In the genomic region with DNA sequence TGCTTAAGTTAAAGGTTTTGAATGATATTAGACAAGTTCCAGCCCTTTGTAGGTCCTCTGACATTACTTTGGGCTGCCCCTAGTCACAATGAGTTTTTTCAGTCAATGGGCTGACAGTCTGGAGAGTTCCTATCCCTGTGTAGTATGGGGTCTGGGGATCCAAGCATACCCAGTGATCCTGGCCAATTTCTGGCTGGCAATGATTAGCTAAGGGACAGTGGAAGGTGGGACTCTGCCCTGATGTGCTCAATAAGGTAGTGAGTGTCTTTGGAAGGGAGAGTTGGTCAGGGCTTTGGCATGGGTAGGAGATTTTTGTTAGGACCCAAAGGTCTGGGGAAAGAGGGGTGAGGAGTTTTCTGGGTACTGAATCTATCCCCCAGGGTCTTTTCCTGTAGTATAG, we compare ENCODE assay signal across 16 mouse cellular contexts. TPM values are rescaled to one million over a fixed set of nuclear protein-coding genes. Genes with fewer than 3 reads are reported as not detected.
DNase-seq lines count a peak whose midpoint lies in the region; ATAC-seq and TF ChIP-seq lines count a peak whose summit lies in the region.
"Had no signal": no experiment of that assay in that cellular context is flagged by ENCODE, and none has a peak within 500 bp of the region (broad histone marks: within the 10 kb centered on the region; RNA-seq: fewer than 3 reads in every experiment).

No protein-coding gene starts in this region.

- H3K27ac ChIP-seq in kidney, adult 2 months (ENCODE audit: insufficient read depth, low read depth, low read length): peak overlapping the region; percentile 88
- no peak overlapping the region for H3K27ac ChIP-seq in kidney, embryonic 14.5 days (ENCODE audit: low read depth, low read length)
- H3K27ac ChIP-seq in embryonic facial prominence, embryonic 10.5 days (replicated peaks): no peak overlapping the region
- H3K27ac ChIP-seq in hindbrain, embryonic 10.5 days: no peak overlapping the region
- H3K27ac ChIP-seq: gastrocnemius, adult 2 months; hindbrain, embryonic 15.5 days had no signal

- H3K4me3 ChIP-seq in kidney, adult 2 months (ENCODE audit: insufficient read depth, low read depth, low read length): no peak overlapping the region
- H3K4me3 ChIP-seq in kidney, embryonic 14.5 days (ENCODE audit: low read length): no peak overlapping the region
- H3K4me3 ChIP-seq in embryonic facial prominence, embryonic 10.5 days: no peak overlapping the region
- H3K4me3 ChIP-seq in hindbrain, embryonic 10.5 days: no peak overlapping the region
- H3K4me3 ChIP-seq: gastrocnemius, adult 2 months; heart, embryonic 12.5 days; hindbrain, embryonic 15.5 days had no signal

- H3K36me3 ChIP-seq in kidney, adult 2 months (ENCODE audit: control insufficient read depth, insufficient read depth, low read length): no peaks in the 10 kb centered on the region
- no peaks in the 10 kb centered on the region for H3K36me3 ChIP-seq in kidney, embryonic 14.5 days (ENCODE audit: control insufficient read depth, insufficient read depth, low read length)
- no peaks in the 10 kb centered on the region for H3K36me3 ChIP-seq in embryonic facial prominence, embryonic 10.5 days (replicated peaks)
- no peaks in the 10 kb centered on the region for H3K36me3 ChIP-seq in hindbrain, embryonic 10.5 days
- H3K36me3 ChIP-seq: heart, embryonic 12.5 days; hindbrain, embryonic 15.5 days had no signal

- no peaks in the 10 kb centered on the region for H3K9me3 ChIP-seq in kidney, embryonic 14.5 days (ENCODE audit: control insufficient read depth, low read length)
- H3K9me3 ChIP-seq in embryonic facial prominence, embryonic 10.5 days: no peaks in the 10 kb centered on the region
- H3K9me3 ChIP-seq in hindbrain, embryonic 10.5 days: no peaks in the 10 kb centered on the region
- H3K9me3 ChIP-seq: heart, embryonic 12.5 days; hindbrain, embryonic 15.5 days had no signal

- TF ChIP-seq POLR2A in kidney, adult 2 months (IDR thresholded peaks at IDR 0.05; ENCODE audit: low read depth, low read length): no peak

- peaks cover 8% of the 10 kb centered on the region; the same call in 1 of the 2 replicates for H3K4me1 ChIP-seq in kidney, adult 2 months (ENCODE audit: control insufficient read depth, insufficient read depth, low read length)
- no peaks in the 10 kb centered on the region for H3K4me1 ChIP-seq in kidney, embryonic 14.5 days (ENCODE audit: control insufficient read depth, insufficient read depth, low read length)
- no peaks in the 10 kb centered on the region for H3K4me1 ChIP-seq in embryonic facial prominence, embryonic 10.5 days
- no peaks in the 10 kb centered on the region for H3K4me1 ChIP-seq in hindbrain, embryonic 10.5 days (replicated peaks)
- H3K4me1 ChIP-seq: hindbrain, embryonic 15.5 days had no signal

- H3K4me2 ChIP-seq in kidney, embryonic 14.5 days (replicated peaks; ENCODE audit: low read depth, low read length): no peak overlapping the region
- H3K4me2 ChIP-seq: heart, embryonic 12.5 days; hindbrain, embryonic 15.5 days had no signal

- TF ChIP-seq CTCF in kidney, adult 2 months (conservative IDR thresholded peaks at IDR 0.05; ENCODE audit: insufficient read depth, insufficient read length, low read depth, low read length): no peak

- peak; percentile 93 for DNase-seq in kidney, adult 2 months
- DNase-seq in kidney, postnatal 10 days: peak; percentile 65
- no peak for DNase-seq in embryonic facial prominence, embryonic 10.5 days (ENCODE audit: low spot score)
- DNase-seq in cerebellum, postnatal 36 days: no peak
- no peak for DNase-seq in hindbrain, embryonic 10.5 days (ENCODE audit: low spot score)
- no peak for DNase-seq in adrenal gland, adult 2 months
- DNase-seq: adrenal gland, adult 8-10 months; adrenal gland, postnatal 36 days; cerebellum, adult 8-10 months; cerebellum, postnatal 14 days; gastrocnemius, adult 2 months; gastrocnemius, postnatal 25 days had no signal

- H3K9ac ChIP-seq in kidney, embryonic 14.5 days (ENCODE audit: low read depth, low read length): no peak overlapping the region
- H3K9ac ChIP-seq: heart, embryonic 12.5 days; hindbrain, embryonic 15.5 days had no signal

- peak; percentile 39; the same call in 1 of the 2 replicates for ATAC-seq in kidney, embryonic 14.5 days (ENCODE audit: low FRiP score, low TSS enrichment)
- ATAC-seq: forebrain, embryonic 14.5 days had no signal

- no peaks in the 10 kb centered on the region for H3K27me3 ChIP-seq in kidney, adult 2 months (replicated peaks; ENCODE audit: control insufficient read depth, insufficient read depth, low read length)
- no peaks in the 10 kb centered on the region for H3K27me3 ChIP-seq in kidney, embryonic 14.5 days (ENCODE audit: control insufficient read depth, insufficient read depth, low read length)
- peaks cover 6% of the 10 kb centered on the region for H3K27me3 ChIP-seq in embryonic facial prominence, embryonic 10.5 days (replicated peaks; ENCODE audit: low read depth, poor library complexity, severe bottlenecking)
- H3K27me3 ChIP-seq in hindbrain, embryonic 10.5 days (ENCODE audit: insufficient read depth, poor library complexity, severe bottlenecking): peaks cover 17% of the 10 kb centered on the region; the same call in 1 of the 2 replicates
- H3K27me3 ChIP-seq: hindbrain, embryonic 15.5 days had no signal

RNA-seq across cellular contexts. Expression of a gene that starts 10.7 kb away (rescaled TPM):
- polyA plus RNA-seq in kidney, adult 2 months (2012; rRNA removed): 15.2 and 16.0 TPM in 2 replicates
- 10.9 and 15.2 TPM in 2 replicates for polyA plus RNA-seq in kidney, embryonic 14.5 days (2014; fragmentation: Nextera tagmentation; extraction: Ambion mirVana)
- polyA plus RNA-seq in embryonic facial prominence, embryonic 10.5 days (2016; fragmentation: Nextera tagmentation; extraction: Ambion mirVana): 10.7 and 12.0 TPM in 2 replicates
- 10.1 TPM in 2 replicates for polyA plus RNA-seq in hindbrain, embryonic 10.5 days (2016; fragmentation: Nextera tagmentation; extraction: Ambion mirVana)
- total RNA-seq in adrenal gland, adult 2 months (2021): 10 to 100 TPM in 1 of 2 experiments, 1 to 10 TPM in 1; 8.8 to 14.8 TPM
- 13.4 and 13.9 TPM in 2 replicates for polyA plus RNA-seq in adrenal gland, adult 2 months (2012; rRNA removed)

RNA-seq across cellular contexts. Expression of a gene that starts 18.1 kb away (rescaled TPM):
- 43.8 and 44.9 TPM in 2 replicates for polyA plus RNA-seq in kidney, adult 2 months (2012; rRNA removed)
- 31.1 and 51.5 TPM in 2 replicates for polyA plus RNA-seq in kidney, embryonic 14.5 days (2014; fragmentation: Nextera tagmentation; extraction: Ambion mirVana)
- polyA plus RNA-seq in embryonic facial prominence, embryonic 10.5 days (2016; fragmentation: Nextera tagmentation; extraction: Ambion mirVana): 44.3 and 44.6 TPM in 2 replicates
- 33.2 and 38.1 TPM in 2 replicates for polyA plus RNA-seq in hindbrain, embryonic 10.5 days (2016; fragmentation: Nextera tagmentation; extraction: Ambion mirVana)
- total RNA-seq in adrenal gland, adult 2 months (2021): 10 to 100 TPM; 39.1 to 59.2 TPM
- 29.1 and 37.1 TPM in 2 replicates for polyA plus RNA-seq in adrenal gland, adult 2 months (2012; rRNA removed)

Comparison
In these comparisons a context has a peak if more than half of its experiments do, and no peak if none do; other contexts are left out.
1. DNase-seq: peak in kidney, adult 2 months (single experiment) and kidney, postnatal 10 days (single experiment); none in embryonic facial prominence, embryonic 10.5 days (single experiment), cerebellum, postnatal 36 days (0 of 2), hindbrain, embryonic 10.5 days (single experiment) and adrenal gland, adult 2 months (single experiment).